Mouse (Mus musculus) liver, postnatal 0 days (tissue): ENCODE measurements around the gene Eid1.

ENCODE experiments used
- CTCF ChIP-seq: sonication (generic); IDR thresholded peaks from 2 replicates; pipeline ENCODE4 v1.5.1; 2016; ENCODE audit warnings: antibody characterized with exemption, low read depth
- EP300 ChIP-seq: IDR thresholded peaks from 2 replicates; pipeline ENCODE4 v1.6.1; 2016; ENCODE audit warnings: antibody characterized with exemption, low read depth, mild to moderate bottlenecking

GRCm38 (mm10) chr2:125637331-125637730, 35.6 kb upstream of the Eid1 start:
- TF ChIP-seq CTCF (no peak), EP300 (no peak)
